Mouse (Mus musculus) retina, embryonic 14.5 days (tissue): ENCODE data around the gene Armc9.
A peak's percentile ranks its signal among the peaks of the same experiment; 100 is the strongest.

ENCODE experiments used
- DNase-seq: peaks from one replicate; pipeline ENCODE4 v3.0.0-alpha.2; 2015; ENCODE audit warnings: low spot score

Gene Armc9

DNA sequence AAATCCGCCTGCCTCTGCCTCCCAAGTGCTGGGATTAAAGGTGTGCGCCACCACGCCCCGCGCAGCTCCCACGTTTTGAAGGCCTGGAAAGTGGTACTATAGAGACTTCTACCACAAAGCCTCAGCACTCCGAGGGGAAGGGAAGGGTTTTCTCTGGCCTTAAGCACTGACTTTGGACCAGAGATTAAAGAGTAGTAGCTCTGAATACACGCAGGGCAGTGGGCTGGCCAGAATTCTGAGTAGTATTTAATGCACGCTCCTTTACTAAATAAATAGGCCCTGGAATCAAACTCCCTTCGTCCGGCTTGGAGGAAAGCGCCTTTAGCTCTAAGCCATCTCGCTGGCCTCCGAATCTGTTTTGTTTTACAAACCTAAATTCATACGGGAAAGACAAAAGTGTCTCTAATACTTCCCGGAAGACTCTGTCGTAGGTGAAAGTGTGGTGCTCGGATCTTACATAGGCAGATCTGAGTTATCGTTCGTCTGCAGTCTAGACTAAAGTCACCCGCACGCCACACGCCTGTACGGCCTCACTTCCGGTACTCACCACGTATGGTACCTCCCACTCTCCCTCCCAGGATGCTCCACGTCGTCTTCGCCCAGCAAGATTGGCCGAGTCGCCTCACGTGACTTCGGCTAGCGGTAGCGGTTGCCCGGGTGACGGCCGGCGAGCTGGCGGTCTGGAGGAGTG is at the start of gene Armc9:
Armc9 (plus strand) TSS at position 648 of the 691 bp plus-strand sequence.
- peak; percentile 95 for DNase-seq

DNA sequence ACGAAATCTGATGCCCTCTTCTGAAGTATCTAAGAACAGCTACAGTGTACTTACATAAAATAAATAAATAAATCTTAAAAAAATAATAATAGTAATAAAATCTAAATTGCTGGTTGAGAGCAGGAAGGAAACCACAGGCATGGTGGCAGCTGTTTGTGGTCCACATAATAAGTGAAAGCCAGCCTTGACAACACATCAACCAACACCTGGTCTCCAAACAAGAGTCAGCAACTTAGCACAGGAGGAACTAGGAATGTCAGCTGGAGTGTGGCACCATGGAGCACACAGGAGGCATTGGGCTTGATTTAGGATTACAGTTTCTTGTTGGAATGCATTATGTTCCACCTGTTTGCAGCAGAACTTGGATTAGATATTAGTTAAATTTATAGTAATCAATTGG is 49.5 kb upstream of the Armc9 start:
- DNase-seq, result no peak

- peak; percentile 3 for DNase-seq
These were observed 42.8 kb upstream of the Armc9 start, which contains the start of gene Htr2b for GRCm38 (mm10) chr1:86111779-86112178. TSS of gene Htr2b (minus strand) at chr1:86111970.

DNA sequence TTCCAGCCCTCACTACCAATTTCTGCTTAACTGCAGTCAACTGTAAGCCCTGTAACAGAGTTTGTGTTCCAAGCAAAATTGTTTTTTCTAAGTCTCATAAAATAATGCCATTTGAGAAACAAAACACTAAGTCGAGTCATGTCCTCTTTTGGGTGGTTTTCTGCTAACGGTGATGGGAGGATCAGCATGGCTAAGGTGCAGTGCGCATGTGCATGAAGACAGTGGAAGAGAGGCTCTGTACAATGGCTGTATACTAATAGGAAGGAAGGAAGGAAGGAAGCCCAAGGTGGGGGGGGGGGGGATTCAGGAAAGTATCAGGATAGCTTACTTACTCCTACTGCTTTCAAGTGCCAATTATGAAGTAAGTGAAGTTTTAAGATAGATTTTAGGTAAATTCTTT is 40.4 kb upstream of the Armc9 start:
- DNase-seq, result no peak

DNA sequence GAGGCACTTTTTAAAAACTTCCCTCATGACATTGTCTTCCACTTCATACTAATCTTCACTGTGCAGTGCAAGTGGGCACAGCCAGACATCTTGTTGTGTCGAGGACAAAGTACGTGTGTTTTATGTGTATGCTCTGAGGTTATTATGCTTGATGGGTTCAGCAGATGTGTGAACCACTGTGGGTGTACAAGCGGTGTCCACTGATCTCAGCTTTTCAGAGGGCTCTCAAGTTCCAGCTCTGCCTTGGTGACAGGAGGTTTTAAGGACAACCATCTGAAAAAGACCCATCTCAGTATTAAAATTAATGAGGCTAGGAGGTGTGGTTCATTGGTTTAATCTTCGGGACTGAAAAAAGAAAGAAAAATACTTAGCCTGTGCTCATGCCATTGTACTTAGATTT is 35.0 kb upstream of the Armc9 start:
- DNase-seq, result no peak

DNA sequence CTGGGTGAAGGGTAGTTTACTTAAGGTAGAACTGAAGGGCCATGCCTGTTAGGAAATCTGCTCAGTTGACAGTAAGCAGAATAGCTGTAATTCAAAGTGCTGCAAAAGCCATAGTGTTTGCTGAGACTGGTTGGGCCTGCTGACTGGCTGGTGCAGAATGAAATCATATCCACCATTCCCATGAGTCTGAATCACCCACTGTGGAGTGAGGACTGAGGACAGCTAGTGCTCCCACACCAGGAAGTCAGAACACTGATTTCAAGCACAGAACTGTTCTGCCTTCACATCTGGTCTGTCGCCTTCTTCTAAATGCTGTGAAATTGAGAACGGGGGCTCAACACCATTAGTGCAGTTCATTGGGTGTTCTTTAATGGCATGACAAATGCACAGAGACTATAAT is 28.5 kb upstream of the Armc9 start:
- no peak for DNase-seq

DNA sequence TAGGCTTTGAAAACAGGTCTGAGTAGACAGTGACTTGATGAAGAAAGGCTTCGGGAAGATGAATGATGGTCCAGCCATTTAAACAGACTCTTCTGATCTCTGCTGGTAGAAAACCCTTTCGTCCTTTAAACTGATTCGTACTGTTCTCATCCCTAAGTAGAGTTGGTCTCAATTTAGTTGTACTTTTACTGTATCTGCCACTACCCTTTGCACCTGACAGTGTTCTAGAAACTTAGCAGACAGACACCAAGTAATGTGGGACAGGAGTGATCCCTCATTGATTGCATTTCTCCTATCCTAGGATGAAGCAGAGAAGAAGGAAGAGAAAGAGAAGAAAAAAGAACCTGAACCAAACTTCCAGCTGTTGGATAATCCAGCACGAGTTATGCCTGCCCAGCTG is 21.2 kb upstream of the Armc9 start, which contains the start of gene Gm21972:
Gm21972 (plus strand) TSS at position 301 of the 400 bp plus-strand sequence.
- no peak for DNase-seq

DNA sequence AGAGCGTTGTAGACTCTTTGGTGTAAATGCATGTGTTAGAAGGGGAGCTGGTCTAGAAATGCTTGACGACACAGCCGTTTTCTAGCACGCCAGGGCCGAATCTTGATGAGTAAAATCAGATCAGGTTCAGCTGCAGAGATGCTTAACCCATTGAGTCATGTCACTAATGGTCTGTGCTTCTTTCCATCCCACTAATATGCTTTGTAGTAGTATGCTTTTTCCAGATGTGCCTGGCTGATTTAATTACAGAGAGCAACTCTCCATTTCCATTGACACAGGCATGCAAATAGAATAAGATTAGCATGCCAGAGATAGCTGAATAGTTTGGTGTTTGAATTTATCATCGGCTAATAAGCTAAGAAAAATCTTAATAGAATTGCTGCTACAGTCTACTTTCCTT is 19.3 kb upstream of the Armc9 start:
- no peak for DNase-seq

DNA sequence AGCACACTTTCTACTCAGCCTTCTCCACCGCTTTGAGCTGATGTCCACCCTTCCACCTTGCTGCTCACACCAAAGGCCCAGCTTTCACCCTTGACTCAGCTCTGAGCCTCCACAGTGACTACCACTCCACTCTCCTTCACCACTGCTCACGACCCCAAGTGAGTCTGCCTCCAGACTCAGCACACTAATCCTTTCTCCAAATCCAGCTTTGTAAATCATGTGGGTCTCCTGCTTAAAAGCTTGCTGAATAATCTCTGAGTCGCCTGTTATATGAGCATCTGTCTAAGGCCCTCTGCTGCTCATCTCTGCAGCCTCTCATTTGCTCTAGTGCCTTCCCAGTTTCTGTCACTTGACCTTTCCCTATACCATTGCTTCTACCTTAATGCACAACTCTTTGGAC is 13.5 kb upstream of the Armc9 start:
- DNase-seq, result no peak

DNA sequence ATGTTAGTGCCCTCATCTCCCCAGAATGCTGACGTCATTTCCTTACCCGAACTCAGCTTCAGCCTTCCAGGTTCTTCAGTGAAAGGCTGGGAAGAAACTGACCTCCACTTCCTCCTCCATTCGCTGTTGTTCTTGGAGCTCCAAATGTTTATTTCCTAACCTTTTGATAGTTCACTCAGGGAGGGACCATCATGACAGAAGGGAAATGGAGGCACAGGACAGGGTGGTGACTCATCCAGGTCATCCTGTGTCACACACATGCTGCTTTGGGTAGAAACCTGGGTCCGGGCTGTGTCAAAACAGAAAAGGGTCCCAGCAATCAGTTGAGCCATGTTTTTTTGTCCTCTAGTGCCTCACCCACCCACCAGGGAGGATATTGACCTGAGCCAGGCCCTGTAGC is 11.4 kb upstream of the Armc9 start:
- DNase-seq, result no peak

DNA sequence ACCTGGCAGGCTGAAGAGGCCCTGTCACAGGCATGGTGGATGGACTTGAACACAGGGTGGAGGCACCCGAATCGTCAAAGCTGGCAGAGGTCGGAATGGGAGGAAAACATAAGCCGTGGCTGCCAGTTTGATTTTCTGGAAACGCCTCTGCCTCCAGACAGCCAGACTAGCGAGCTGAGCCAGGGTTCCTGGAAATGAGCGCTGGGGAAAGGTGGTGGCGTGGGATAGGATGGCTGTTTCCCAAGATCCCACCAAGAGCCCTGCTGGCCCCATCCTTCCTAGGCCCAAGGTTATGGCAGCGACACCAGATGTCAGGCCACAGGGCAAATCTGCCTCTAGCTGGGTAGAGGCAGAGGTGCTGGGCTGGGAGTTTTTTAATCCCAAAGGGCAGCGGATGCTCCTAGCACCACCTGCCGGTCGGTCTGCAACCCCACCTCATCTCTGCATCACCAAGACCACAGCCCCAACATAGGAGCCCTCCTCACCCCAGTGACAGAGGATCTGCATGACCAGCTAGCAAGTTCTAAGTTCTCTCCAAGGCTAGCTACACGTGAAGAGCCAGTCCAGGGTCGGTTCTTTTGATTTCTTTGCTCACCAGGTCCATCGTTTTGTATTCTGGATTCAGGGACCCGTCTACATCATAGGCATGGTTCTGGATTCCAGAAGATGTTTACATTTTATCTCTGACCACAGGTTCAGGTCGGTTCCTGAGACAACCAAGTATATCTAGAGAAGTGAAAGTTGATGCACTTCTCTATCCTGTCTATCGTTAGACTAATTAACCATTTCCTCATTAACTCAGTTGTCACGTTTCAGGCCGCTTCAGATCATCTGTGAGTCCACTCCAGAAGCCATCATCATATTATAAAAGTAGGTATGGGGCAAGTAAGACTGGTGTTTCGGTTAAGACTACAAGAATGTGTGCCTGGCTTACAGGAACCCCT is 10.3 kb upstream of the Armc9 start:
- peak; percentile 38 for DNase-seq

- no peak for DNase-seq
These were observed 8.3 kb upstream of the Armc9 start for GRCm38 (mm10) chr1:86146293-86146692.

- DNase-seq, result no peak
These were observed 7.0 kb upstream of the Armc9 start for GRCm38 (mm10) chr1:86147557-86147956.

GRCm38 (mm10) chr1:86148161-86148560 is 6.4 kb upstream of the Armc9 start:
- no peak for DNase-seq

- DNase-seq, result no peak
These were observed 3.7 kb upstream of the Armc9 start for GRCm38 (mm10) chr1:86150929-86151328.

DNA sequence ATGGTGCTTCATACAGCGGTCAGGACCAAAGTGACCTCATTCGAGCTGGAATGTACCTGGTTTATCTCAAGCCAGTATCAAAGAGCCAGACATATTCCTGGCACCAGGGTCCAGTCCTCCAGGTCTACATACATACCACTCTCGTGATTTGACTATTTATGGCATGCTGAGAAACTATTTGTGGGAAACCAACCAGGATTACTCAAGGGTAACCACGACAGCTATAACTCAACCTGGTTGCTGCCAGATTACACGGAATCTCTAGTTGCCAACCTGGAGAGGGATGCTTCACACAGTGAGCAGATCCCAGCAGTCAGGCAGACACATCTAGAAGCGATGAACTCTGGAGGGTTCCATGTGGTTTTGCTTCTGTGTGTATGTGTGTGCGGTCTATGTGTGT is 3.2 kb upstream of the Armc9 start:
- DNase-seq, result no peak

GRCm38 (mm10) chr1:86152618-86153017 is 2.0 kb upstream of the Armc9 start:
- peak; percentile 21 for DNase-seq

DNA sequence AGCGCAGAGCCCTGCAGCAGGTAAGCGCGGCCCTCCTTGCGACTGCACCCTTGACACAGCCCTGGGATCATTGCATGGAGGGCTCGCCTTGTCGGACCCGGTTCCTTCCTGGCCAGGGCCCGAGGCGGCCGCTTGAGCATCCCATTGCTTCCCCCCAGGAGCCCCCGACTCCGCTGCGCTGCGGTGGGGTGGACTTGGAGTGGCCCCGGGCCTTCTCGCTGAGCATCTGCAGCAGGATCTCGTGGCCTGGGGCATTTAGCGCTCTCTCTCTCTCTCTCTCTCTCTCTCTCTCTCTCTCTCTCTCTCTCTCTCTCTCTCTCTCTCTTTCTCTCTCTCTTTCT is 214 bp downstream of the Armc9 start:
- no peak for DNase-seq

DNA sequence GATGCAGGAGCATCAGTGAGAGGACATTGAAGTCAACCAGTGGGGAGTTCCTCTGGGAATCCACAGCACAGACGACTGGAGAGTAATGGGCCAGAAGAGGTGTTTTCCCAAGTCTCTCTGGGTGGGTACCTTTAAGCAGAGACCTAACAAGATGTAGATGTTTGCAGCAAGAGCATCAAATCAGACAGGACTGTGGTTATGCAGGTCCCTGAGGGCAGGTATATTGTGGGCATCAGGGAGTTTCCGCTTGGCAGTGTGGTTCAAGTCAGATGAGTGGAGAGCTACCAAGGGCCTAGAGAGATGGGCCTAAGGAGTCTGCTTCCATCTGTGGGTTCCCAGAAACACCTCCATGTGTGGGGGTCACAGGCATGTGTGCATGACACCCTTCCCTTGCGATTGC is 1.5 kb downstream of the Armc9 start:
- DNase-seq, result no peak

GRCm38 (mm10) chr1:86156595-86156994 is 2.0 kb downstream of the Armc9 start:
- DNase-seq, result no peak

DNA sequence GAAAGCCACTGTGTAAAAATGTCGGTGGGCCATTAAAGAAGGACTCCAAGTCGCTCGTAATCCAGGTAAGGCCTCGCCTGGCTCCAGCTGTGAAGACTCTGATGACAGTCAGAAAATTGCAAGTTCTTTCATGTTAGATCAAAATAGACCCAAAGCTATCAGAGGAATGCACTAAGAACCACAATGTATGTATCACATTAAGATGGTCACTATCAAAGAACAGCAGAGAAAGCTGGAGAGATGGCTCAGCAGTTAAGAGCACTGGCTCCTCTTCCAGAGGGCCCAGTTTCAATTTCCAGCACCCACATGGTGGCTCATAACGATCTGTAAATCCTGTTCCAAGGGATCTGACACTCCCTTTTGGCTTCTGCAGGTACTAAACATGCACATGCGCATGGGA is 5.5 kb downstream of the Armc9 start:
- DNase-seq, result no peak

DNA sequence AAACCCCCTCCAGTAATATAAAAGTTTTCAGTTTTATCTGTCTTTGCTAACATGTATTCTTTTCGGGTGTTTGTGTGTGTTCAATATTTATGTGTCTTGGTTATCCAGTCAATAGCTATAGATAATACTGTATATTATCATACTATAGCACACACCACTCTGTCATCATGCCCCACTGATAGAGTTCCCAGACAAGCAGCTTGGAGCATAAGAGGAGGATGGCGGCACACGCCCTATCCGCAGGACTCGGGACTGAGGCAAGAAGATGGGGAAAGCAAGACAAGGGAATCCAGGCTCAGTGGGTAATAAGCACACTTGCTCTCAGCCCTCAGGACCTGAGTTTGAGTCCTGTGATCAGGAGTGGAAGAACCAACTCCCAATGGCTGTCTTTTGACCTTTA is 5.9 kb downstream of the Armc9 start:
- no peak for DNase-seq

DNA sequence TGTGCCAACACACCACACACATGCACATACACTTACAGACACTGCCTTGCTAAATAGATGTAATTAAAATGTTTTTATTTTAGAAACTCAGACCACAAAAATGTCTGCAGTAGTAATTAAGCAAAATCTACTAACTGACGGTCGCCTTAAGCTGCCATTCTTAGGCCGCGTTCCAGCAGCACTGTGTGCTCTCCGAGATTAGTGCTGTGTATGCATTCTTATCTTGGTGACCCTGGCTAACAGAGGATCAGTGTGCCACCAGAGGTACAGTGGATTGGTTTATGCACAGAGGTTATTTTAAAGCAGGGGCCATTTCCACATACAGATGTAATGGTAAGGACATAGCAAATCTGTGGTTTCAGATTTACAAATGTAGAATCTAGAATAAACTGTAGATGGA is 6.5 kb downstream of the Armc9 start:
- no peak for DNase-seq
